Mouse (Mus musculus) induced T-regulatory cell, adult 2 months (primary cell): Measurements from ENCODE around the gene Clcn5.

Source experiments
- DNase-seq: peaks from one replicate; pipeline ENCODE4 v3.0.0-alpha.2; 2012; ENCODE audit warnings: low read depth

The Clcn5 gene

DNA sequence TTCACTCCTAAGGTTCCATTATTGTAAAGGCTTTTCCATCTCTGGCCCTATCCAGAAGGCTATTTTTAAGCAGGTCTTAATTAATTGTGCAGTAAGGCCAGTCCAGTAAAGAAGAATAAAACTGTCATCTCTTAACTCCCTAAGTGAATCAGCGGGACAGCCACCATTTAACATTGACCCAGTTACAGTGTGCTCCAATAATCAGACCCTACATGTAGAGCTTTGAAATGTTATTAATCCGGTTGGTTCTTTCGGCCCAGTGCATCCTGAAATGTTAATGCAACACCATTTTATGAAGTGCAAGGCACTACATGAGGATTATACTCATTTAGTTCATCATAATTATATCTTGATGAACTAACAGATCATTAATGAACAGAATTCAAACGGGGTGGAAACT lies 128.3 kb downstream of the Clcn5 start:
- no peak for DNase-seq

DNA sequence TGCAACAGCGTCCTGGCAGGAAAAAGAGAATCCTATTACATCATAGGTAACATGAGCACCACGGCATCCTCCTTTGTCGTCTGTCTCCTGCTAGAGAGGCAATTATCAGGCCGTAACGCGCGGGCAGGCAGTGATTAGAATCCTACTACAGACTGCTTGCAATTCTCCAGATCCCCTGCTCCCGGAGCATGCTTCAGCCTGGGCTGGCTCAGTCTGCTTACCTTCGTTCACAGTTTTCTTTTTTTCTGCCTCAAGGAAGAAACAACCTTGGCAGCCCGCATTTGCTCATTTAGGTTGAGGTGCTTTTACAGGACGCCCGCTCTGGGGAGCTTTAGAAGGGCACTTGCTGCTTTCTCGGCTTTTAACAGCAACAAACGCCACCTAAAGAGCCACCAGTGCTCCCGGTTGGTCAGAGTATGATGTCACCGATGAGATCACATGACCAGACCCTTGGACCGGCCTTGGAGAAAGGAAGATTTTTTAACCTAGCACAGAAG lies 130.8 kb downstream of the Clcn5 start:
- no peak for DNase-seq

DNA sequence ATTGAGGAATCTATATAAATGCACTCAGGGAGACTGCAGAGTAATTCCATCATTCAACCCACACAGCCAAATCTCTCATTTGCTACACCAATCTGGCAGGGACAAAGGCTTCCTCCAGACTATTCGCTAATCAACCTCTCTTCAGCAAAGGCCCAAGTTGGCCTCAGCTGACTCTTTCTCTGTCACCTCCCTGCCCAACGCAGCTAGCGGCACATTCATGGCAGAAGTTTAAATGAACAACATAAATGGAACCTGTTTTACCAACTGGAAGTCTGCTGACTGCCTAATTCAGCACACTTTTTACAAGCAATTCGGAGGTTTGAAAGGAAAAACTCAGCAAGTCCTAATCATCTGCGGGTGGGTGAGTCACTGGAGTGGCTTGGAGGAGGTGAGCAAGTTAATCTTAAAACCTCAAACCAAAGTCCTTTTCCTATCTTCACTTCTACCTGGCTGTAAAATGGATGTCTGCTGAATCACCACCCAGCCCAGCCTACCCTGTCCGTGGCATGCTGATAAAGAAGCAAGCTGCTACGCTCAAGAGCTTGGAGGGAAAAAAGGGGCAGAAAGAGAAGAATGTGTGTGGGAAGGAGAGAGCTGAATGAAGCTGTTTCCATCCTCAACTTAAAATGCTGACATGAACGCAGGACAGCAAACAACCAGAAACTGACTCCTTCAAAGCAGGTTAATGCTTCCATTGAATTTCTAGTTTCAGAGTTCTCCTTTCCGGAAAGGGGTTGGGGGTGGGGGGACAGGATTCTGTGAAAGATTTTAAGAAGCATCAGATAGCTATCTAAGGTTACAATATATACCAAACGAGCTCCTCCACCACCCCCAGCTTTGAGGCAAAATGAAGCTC lies 131.5 kb downstream of the Clcn5 start:
- DNase-seq = no peak

DNA sequence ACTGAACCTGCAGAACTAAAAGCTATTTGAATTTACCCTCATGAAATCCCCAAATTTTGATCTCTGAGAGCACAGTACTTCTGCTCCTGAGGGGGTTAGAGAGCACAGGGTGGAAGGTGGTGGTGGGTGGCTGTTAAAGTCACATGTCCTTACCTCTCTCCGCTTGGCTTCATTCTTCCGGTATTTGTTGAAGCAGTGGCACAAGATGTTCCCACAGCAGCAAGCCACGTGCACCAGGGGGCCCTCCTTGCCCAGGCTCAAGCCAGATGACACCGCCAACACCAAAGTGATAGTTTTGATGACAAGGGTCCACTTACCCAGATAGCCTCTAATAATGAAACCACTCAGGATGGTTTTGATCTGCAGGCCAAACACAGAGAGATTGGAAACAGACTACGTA lies 149.0 kb downstream of the Clcn5 start:
- no peak for DNase-seq

DNA sequence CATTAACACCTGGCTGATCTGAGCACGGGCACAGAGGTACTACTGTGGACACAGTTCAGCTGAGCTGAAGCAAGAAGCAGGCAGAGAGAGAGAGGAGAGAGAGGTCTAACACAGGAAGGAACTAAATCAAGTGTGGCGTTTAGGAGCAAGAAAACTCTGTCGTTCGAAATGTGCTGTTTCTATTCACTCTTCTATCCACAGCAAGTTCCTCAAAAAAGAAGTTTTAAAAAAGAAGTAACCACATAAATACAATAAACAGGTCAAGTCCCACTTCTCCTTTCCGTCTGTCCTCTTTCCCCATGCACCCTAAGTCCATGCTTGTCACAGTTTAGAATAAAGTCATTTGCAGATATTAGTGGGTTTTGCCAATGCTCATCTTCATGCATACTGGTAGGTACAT lies 150.4 kb downstream of the Clcn5 start:
- DNase-seq = no peak

DNA sequence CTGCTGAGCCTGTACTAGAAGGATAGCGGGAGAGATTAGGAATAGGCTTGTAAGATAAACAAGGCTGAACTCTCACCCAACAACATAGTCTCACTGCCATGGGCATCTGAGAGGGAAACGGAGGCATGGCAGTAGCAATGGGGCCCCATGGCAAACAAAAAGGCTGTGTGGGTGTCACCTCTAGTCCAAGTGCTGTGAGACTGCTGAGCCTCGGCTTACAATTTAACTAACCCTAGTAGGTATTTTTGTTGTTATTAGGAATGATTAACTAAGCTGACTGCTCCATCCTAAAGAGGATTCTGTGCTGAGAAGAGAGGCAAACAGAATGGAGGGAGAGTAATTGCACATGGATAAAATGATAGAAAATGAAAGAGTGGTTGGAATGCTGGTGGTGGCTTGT lies 161.2 kb downstream of the Clcn5 start:
- no peak for DNase-seq

DNA sequence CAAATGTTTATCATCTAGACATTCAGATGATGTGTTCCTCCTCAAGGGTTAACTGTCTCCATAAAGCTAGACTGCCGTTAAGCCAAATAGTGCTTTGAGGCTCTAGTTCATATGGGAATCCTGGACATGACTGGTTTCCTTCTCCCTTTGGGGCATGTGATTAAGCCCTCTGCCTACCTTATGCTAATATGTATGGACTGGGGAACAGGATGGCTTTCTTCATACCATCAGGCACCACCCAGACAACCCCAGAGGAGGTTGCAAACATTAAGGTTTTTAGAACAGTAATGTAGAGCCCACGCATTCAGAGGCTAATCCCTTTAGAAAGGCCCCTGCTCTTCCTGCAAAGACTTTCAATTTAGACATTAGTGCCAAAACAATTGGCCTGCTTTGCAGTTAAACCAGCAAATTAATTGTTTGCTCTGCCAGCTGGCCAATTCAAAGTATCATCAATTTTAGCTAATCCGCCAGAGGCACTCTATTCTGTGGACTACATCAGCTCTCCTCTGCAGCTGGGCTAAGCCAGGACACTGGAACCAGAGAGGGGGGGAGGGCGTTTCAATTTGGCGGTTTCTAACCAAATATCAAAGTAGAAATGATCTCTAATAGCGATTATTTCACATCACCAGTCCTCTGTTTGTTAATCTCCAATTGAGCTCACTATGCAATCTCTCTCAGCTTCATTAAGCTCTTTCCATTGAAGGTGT lies 163.0 kb downstream of the Clcn5 start:
- no peak for DNase-seq

DNA sequence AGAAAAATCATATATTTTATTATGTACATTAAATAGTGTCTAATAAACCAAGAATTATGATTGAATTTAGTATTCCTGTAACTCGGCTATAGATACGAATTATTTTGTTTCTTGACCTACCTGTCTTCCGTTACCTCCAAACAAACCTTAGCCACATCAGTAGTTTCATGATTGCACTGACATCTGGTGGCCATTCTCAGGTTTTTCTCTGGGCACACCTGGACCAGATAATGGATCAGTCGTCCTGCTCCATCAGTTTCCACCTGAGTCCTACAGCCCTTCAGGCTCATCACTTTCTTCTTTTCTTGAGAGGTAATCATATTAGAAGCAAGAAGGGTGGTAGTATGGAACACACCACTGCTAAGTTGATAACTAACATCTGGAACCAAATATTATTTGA lies 169.0 kb downstream of the Clcn5 start:
- DNase-seq = no peak

DNA sequence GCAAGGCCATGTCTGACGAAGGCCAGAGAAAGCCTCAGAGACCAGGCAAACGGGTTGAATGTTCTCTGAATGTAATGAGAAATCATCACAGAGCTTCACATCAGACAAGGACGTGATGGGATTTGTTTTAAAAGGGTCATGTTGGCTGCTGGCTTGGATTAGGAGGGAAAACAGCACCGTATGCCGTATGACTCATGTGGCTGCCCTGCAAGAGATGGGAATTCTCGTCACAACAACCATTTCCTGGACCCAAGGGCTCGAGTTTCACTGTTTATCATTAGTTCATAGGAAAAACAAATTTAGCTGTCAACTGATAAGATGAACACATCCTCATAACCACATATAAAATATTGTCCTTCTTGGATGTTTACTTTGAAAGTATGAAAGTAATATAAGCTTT lies 173.0 kb downstream of the Clcn5 start:
- DNase-seq = no peak

DNA sequence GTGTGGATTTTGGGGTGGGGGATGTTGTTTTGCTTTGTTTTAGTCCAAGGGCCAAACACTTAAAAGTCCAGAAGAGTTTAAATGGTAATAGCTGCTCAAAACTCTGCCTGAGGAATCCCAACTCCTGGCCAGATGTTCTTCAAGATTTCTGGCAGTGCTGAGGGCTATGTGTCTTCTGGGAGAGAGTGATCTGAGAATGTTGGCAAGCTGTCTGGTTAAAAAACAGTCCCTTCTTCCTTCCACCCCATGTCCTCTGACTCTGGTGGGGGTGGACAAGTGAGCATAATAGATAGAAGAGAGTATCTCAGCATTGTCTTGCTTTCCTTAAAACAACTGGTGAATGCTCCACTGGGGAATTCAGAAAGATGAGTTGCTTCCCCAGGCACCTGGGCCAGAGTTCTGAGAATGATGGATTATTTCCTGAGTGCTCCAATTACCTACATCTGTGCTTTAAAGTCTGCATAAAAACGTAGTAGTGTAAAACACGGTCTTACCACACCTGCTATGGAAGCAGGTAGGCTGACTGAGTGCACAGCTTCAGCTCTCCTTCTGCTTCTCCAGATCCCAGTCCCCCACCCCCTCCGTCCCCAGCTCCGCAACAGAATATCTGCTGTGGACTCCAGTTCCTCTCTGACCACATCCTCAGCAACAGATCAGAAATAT lies 197.4 kb downstream of the Clcn5 start:
- DNase-seq = no peak

DNA sequence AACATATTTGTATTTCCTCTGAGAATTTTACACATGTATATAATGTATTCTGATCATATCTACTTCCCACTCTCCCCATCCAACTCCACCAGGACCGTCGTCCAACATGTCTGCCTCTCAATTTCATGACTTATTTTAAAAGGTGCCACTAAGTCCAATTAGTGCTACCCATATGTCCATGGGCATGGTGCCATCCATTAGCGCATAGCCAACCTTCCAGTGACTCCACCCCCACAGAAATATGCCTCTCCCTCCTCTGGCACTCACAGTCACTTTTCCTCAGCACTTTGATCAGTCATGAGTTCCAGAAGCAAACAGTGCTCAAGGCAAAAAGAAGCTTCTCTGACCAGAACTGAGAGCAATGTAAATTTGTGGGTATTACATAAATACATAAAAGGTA lies 204.3 kb downstream of the Clcn5 start:
- no peak for DNase-seq
